Mouse (Mus musculus) ES-Bruce4 (cell line): ENCODE measurements at regions not wholly inside any gene's neighbourhood (a gene's known extent, or its start where the extent isn't known, plus 50 kb on each side); places are given as distances from the start of the nearest gene placed in this dataset.

Source experiments
- H3K27ac ChIP-seq: 2 replicates; pipeline ENCODE4 v1.5.1; 2012; ENCODE audit warnings: low read length, inconsistent platforms; ENCODE audit not compliant: insufficient read depth
- H3K27me3 ChIP-seq: 2 replicates; pipeline ENCODE4 v1.6.1; 2012; ENCODE audit warnings: mild to moderate bottlenecking, low read length, inconsistent platforms; ENCODE audit not compliant: control insufficient read depth, poor library complexity, insufficient read depth, severe bottlenecking
- H3K36me3 ChIP-seq: 2 replicates; pipeline ENCODE4 v1.6.1; 2012; ENCODE audit warnings: inconsistent platforms, mild to moderate bottlenecking, low read length, moderate library complexity; ENCODE audit not compliant: control insufficient read depth, poor library complexity, insufficient read depth, severe bottlenecking
- H3K4me1 ChIP-seq: one replicate; pipeline ENCODE4 v1.8.1; 2011; ENCODE audit warnings: low read length; ENCODE audit not compliant: control insufficient read depth, insufficient read depth
- H3K4me3 ChIP-seq: 2 replicates; pipeline ENCODE4 v1.5.1; 2011; ENCODE audit warnings: low read depth, mild to moderate bottlenecking, low read length
- H3K9ac ChIP-seq: 2 replicates; pipeline ENCODE4 v1.6.1; 2012; ENCODE audit warnings: low read depth, mild to moderate bottlenecking, inconsistent platforms; ENCODE audit not compliant: poor library complexity, severe bottlenecking
- H3K9me3 ChIP-seq: replicated peaks from 2 replicates; pipeline ENCODE4 v1.6.1; 2012; ENCODE audit warnings: mild to moderate bottlenecking, low read length, inconsistent platforms; ENCODE audit not compliant: control insufficient read depth, poor library complexity, insufficient read depth, severe bottlenecking
- CTCF ChIP-seq: IDR thresholded peaks from one replicate; pipeline ENCODE4 v1.8.1; 2011; ENCODE audit warnings: low read depth, low read length
- EP300 ChIP-seq: IDR thresholded peaks from 2 replicates; pipeline ENCODE4 v1.6.1; 2011; ENCODE audit warnings: low read depth, low read length; ENCODE audit not compliant: insufficient read depth
- POLR2A ChIP-seq: IDR thresholded peaks from one replicate; pipeline ENCODE4 v1.8.1; 2011; ENCODE audit warnings: low read length; ENCODE audit not compliant: insufficient read depth

- Histone ChIP-seq H3K27me3 (no peaks in the 10 kb centered on the region), H3K9ac (no peak overlapping the region), H3K27ac (no peak overlapping the region), H3K4me1 (no peaks in the 10 kb centered on the region), H3K36me3 (no peaks in the 10 kb centered on the region), H3K4me3 (no peak overlapping the region), H3K9me3 (no peaks in the 10 kb centered on the region)
- TF ChIP-seq EP300: no peak
- no peak for TF ChIP-seq POLR2A
- TF ChIP-seq CTCF: no peak
Measured at GRCm38 (mm10) chr3:52173490-52173889, 68.6 kb upstream of the Maml3 start.

- Histone ChIP-seq H3K4me3 (no peak overlapping the region), H3K27me3 (no peaks in the 10 kb centered on the region), H3K9ac (no peak overlapping the region), H3K9me3 (no peaks in the 10 kb centered on the region), H3K27ac (no peak overlapping the region), H3K36me3 (no peaks in the 10 kb centered on the region), H3K4me1 (no peaks in the 10 kb centered on the region)
- no peak for TF ChIP-seq CTCF
- TF ChIP-seq POLR2A: no peak
- no peak for TF ChIP-seq EP300
Measured at GRCm38 (mm10) chr3:52176108-52176507, 71.2 kb upstream of the Maml3 start.

GRCm38 (mm10) chr3:52178851-52179250 lies 74.0 kb upstream of the Maml3 start:
- H3K4me1 ChIP-seq: no peaks in the 10 kb centered on the region
- no peaks in the 10 kb centered on the region for H3K27me3 ChIP-seq
- no peaks in the 10 kb centered on the region for H3K36me3 ChIP-seq
- no peaks in the 10 kb centered on the region for H3K9me3 ChIP-seq
- no peak overlapping the region for H3K4me3 ChIP-seq
- no peak overlapping the region for H3K9ac ChIP-seq
- no peak for TF ChIP-seq POLR2A
- TF ChIP-seq EP300: no peak
- no peak for TF ChIP-seq CTCF
- H3K27ac ChIP-seq: no peak overlapping the region

DNA sequence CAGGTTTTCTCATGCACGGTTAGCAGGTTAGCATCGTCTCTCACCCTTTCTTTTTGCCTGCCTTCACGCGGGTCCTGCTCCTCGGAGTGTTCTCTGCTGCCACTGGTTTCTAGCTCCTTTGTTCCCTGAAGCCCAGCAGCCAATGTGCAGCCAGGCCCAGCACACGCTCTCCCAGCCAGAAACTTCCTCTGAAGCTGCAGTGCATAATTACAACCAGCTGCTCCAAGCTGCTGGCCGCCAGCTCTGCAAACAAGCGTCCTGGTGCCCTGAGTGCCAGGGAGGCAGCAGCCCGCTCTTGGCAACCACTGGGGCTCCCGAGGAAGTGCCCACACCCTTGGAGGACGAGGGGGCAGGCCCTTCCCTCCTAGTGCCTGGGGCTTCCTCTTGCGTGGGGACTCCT lies 74.8 kb upstream of the Maml3 start:
- Histone ChIP-seq H3K9me3 (no peaks in the 10 kb centered on the region), H3K36me3 (no peaks in the 10 kb centered on the region), H3K27ac (no peak overlapping the region), H3K9ac (no peak overlapping the region), H3K4me3 (no peak overlapping the region), H3K27me3 (no peaks in the 10 kb centered on the region), H3K4me1 (no peaks in the 10 kb centered on the region)
- no peak for TF ChIP-seq EP300
- no peak for TF ChIP-seq POLR2A
- no peak for TF ChIP-seq CTCF

GRCm38 (mm10) chr3:52180306-52180705 lies 75.4 kb upstream of the Maml3 start:
- H3K27me3 ChIP-seq: no peaks in the 10 kb centered on the region
- H3K4me1 ChIP-seq: no peaks in the 10 kb centered on the region
- H3K9ac ChIP-seq: no peak overlapping the region

DNA sequence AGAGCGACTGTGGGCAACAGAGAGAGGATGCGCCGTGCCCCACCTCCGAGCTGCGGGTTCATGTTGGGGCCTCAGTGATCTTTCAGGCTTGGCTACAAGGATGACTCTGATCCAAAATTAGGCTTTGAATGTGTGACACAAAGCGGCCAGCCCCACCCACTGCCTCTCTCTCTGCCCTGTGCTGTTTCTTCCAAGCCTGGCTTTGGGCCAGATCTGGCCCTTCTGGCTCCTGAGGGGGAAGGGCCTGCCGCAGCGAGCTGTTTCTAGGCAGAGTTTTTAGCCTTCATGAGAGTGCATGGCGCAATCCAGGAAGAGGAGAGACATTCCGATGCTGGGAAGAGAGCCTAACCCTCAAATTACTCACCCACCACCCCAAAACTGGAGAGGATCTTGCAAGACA lies 75.9 kb upstream of the Maml3 start:
- H3K27ac ChIP-seq: no peak overlapping the region
- H3K9ac ChIP-seq: no peak overlapping the region
- no peaks in the 10 kb centered on the region for H3K27me3 ChIP-seq
- no peak overlapping the region for H3K4me3 ChIP-seq
- H3K9me3 ChIP-seq: no peaks in the 10 kb centered on the region
- TF ChIP-seq EP300: no peak
- no peak for TF ChIP-seq CTCF
- no peak for TF ChIP-seq POLR2A
- H3K4me1 ChIP-seq: no peaks in the 10 kb centered on the region
- no peaks in the 10 kb centered on the region for H3K36me3 ChIP-seq

More at GRCm38 (mm10) chr3:52180306-52180705, 75.4 kb upstream of the Maml3 start:
- H3K27ac ChIP-seq: no peak overlapping the region
- no peak overlapping the region for H3K4me3 ChIP-seq
- H3K36me3 ChIP-seq: no peaks in the 10 kb centered on the region
- no peaks in the 10 kb centered on the region for H3K9me3 ChIP-seq
- TF ChIP-seq EP300 (no peak), POLR2A (no peak)
